20 mouse cellular contexts compared by ENCODE assay signal in genomic region chr10:64940975-64941374, GRCm38 (mm10).
A peak's percentile ranks its signal among the peaks of the same experiment; 100 is the strongest.
DNase-seq lines count a peak whose midpoint lies in the region; ATAC-seq and TF ChIP-seq lines count a peak whose summit lies in the region.
"Had no signal": no experiment of that assay in that cellular context is flagged by ENCODE, and none has a peak within 500 bp of the region (broad histone marks: within the 10 kb centered on the region; RNA-seq: fewer than 3 reads in every experiment).

No protein-coding gene starts in this region.

- TF ChIP-seq POLR2A in brain, embryonic 14.5 days (IDR thresholded peaks at IDR 0.05; ENCODE audit: borderline replicate concordance, extremely low read depth, insufficient read depth, insufficient read length, poor library complexity, severe bottlenecking) = no peak

- H3K9ac ChIP-seq in forebrain, embryonic 14.5 days (ENCODE audit: low read length) = no peak overlapping the region
- H3K9ac ChIP-seq in forebrain, postnatal 0 days = no peak overlapping the region
- H3K9ac ChIP-seq: embryonic facial prominence, embryonic 13.5 days; embryonic facial prominence, embryonic 15.5 days had no signal

- DNase-seq in forebrain, embryonic 14.5 days (ENCODE audit: low spot score) = peak; percentile 68
- no peak for DNase-seq in forebrain, embryonic 10.5 days (ENCODE audit: extremely low spot score, low spot score)
- DNase-seq in brain, embryonic 14.5 days (ENCODE audit: low read depth) = peak; percentile 72
- peak; percentile 12 for DNase-seq in brain, embryonic 18.5 days (ENCODE audit: low read depth, low spot score)
- DNase-seq in forebrain, postnatal 0 days = peak; percentile 34
- no peak for DNase-seq in lung, postnatal 4 days
- DNase-seq in layer of hippocampus, adult 18-20 months (ENCODE audit: low spot score in 2 of 2) = no peak
- DNase-seq: adrenal gland, adult 2 months; adrenal gland, postnatal 10 days; adrenal gland, postnatal 25 days; cerebellum, adult 11 months; cerebellum, adult 18-20 months; cerebellum, adult 8-10 months; cerebellum, adult 9-11 months; cerebellum, postnatal 14 days; cerebellum, postnatal 36 days; embryo, embryonic 11 days had no signal

- no peak overlapping the region for H3K27ac ChIP-seq in forebrain, embryonic 14.5 days (ENCODE audit: low read depth, low read length)
- H3K27ac ChIP-seq in forebrain, embryonic 10.5 days = no peak overlapping the region
- H3K27ac ChIP-seq in forebrain, postnatal 0 days (ENCODE audit: low read depth, low read length) = no peak overlapping the region
- H3K27ac ChIP-seq: embryonic facial prominence, embryonic 13.5 days; embryonic facial prominence, embryonic 15.5 days had no signal

- ATAC-seq in forebrain, embryonic 14.5 days = no peak
- no peak; the same call in 1 of the 2 replicates for ATAC-seq in forebrain, postnatal 0 days

- no peaks in the 10 kb centered on the region for H3K27me3 ChIP-seq in forebrain, embryonic 14.5 days (replicated peaks; ENCODE audit: control insufficient read depth, insufficient read depth, low read length)
- H3K27me3 ChIP-seq in forebrain, embryonic 10.5 days (ENCODE audit: poor library complexity, severe bottlenecking) = no peaks in the 10 kb centered on the region
- H3K27me3 ChIP-seq in forebrain, postnatal 0 days (ENCODE audit: insufficient read depth, low read length) = no peaks in the 10 kb centered on the region
- H3K27me3 ChIP-seq: embryonic facial prominence, embryonic 13.5 days; embryonic facial prominence, embryonic 15.5 days had no signal

- H3K36me3 ChIP-seq in forebrain, embryonic 14.5 days (ENCODE audit: control insufficient read depth, insufficient read depth, low read length) = no peaks in the 10 kb centered on the region
- H3K36me3 ChIP-seq in forebrain, embryonic 10.5 days (replicated peaks) = no peaks in the 10 kb centered on the region
- no peaks in the 10 kb centered on the region for H3K36me3 ChIP-seq in forebrain, postnatal 0 days (ENCODE audit: insufficient read depth)
- H3K36me3 ChIP-seq: embryonic facial prominence, embryonic 13.5 days; embryonic facial prominence, embryonic 15.5 days had no signal

- WGBS in forebrain, embryonic 14.5 days = 73% methylated on average over 7 of the region's 7 CpGs
- 92% methylated on average over 7 of the region's 7 CpGs for WGBS in forebrain, embryonic 10.5 days
- 47% methylated on average over 7 of the region's 7 CpGs for WGBS in forebrain, postnatal 0 days

- H3K4me2 ChIP-seq in forebrain, embryonic 14.5 days (ENCODE audit: low read length) = no peak overlapping the region
- no peak overlapping the region for H3K4me2 ChIP-seq in forebrain, postnatal 0 days (ENCODE audit: low read depth)
- H3K4me2 ChIP-seq: embryonic facial prominence, embryonic 13.5 days; embryonic facial prominence, embryonic 15.5 days had no signal

- no peaks in the 10 kb centered on the region for H3K9me3 ChIP-seq in forebrain, embryonic 14.5 days (replicated peaks; ENCODE audit: control insufficient read depth, low read length)
- no peaks in the 10 kb centered on the region for H3K9me3 ChIP-seq in forebrain, embryonic 10.5 days
- H3K9me3 ChIP-seq in forebrain, postnatal 0 days (ENCODE audit: low read length) = no peaks in the 10 kb centered on the region
- H3K9me3 ChIP-seq: embryonic facial prominence, embryonic 13.5 days; embryonic facial prominence, embryonic 15.5 days had no signal

- TF ChIP-seq CTCF in brain, embryonic 14.5 days (IDR thresholded peaks at IDR 0.05; ENCODE audit: borderline replicate concordance, extremely low read depth, insufficient read depth, insufficient read length) = no peak
- TF ChIP-seq CTCF in forebrain, postnatal 0 days (IDR thresholded peaks at IDR 0.05; ENCODE audit: low read depth) = no peak

- H3K4me3 ChIP-seq in forebrain, embryonic 14.5 days (ENCODE audit: low read depth, low read length) = no peak overlapping the region
- H3K4me3 ChIP-seq in forebrain, embryonic 10.5 days = no peak overlapping the region
- H3K4me3 ChIP-seq in forebrain, postnatal 0 days (ENCODE audit: low read depth, low read length) = no peak overlapping the region
- H3K4me3 ChIP-seq: embryonic facial prominence, embryonic 13.5 days; embryonic facial prominence, embryonic 15.5 days; erythroblast, embryonic 14.5 days had no signal

- H3K4me1 ChIP-seq in forebrain, embryonic 14.5 days (ENCODE audit: control insufficient read depth, insufficient read depth, low read length) = no peaks in the 10 kb centered on the region
- no peaks in the 10 kb centered on the region for H3K4me1 ChIP-seq in forebrain, embryonic 10.5 days
- H3K4me1 ChIP-seq in forebrain, postnatal 0 days (ENCODE audit: insufficient read depth) = no peaks in the 10 kb centered on the region
- H3K4me1 ChIP-seq: embryonic facial prominence, embryonic 13.5 days; embryonic facial prominence, embryonic 15.5 days had no signal

Comparison
In these comparisons a context has a peak if more than half of its experiments do, and no peak if none do; other contexts are left out.
1. DNase-seq: peak in forebrain, embryonic 14.5 days (single experiment), brain, embryonic 14.5 days (single experiment), brain, embryonic 18.5 days (single experiment) and forebrain, postnatal 0 days (single experiment); none in forebrain, embryonic 10.5 days (single experiment), lung, postnatal 4 days (0 of 2) and layer of hippocampus, adult 18-20 months (0 of 2).